In genomic region chr11:89055931-89056690, GRCm38 (mm10) we compare ENCODE assay signal across 21 mouse cellular contexts. TPM values are rescaled to one million over a fixed set of nuclear protein-coding genes. Genes with fewer than 3 reads are reported as not detected.
DNase-seq lines count a peak whose midpoint lies in the region; ATAC-seq and TF ChIP-seq lines count a peak whose summit lies in the region.
"Had no signal": no experiment of that assay in that cellular context is flagged by ENCODE, and none has a peak within 500 bp of the region (broad histone marks: within the 10 kb centered on the region; RNA-seq: fewer than 3 reads in every experiment).

No protein-coding gene starts in this region.

- peak; percentile 24 for TF ChIP-seq CTCF in heart, adult 2 months (IDR thresholded peaks at IDR 0.05)
- no peak for TF ChIP-seq CTCF in stomach, postnatal 0 days (IDR thresholded peaks at IDR 0.05; ENCODE audit: low read depth)

- ATAC-seq in midbrain, embryonic 11.5 days (ENCODE audit: low FRiP score), result no peak
- no peak for ATAC-seq in midbrain, embryonic 15.5 days (replicated peaks)
- no peak for ATAC-seq in heart, embryonic 13.5 days (ENCODE audit: extremely low read depth, insufficient number of reproducible peaks, low FRiP score, low TSS enrichment)
- ATAC-seq in stomach, postnatal 0 days (ENCODE audit: low FRiP score, low TSS enrichment), result no peak
- ATAC-seq: forebrain, embryonic 14.5 days had no signal

- 28% methylated on average over 13 of the region's 13 CpGs for WGBS in heart, adult 2 months
- WGBS in midbrain, embryonic 11.5 days, result 83% methylated on average over 13 of the region's 13 CpGs
- WGBS in midbrain, embryonic 15.5 days, result 70% methylated on average over 13 of the region's 13 CpGs
- 43% methylated on average over 13 of the region's 13 CpGs for WGBS in heart, embryonic 13.5 days
- 54% methylated on average over 13 of the region's 13 CpGs for WGBS in stomach, postnatal 0 days

- no peak for TF ChIP-seq POLR2A in heart, adult 2 months (IDR thresholded peaks at IDR 0.05; ENCODE audit: insufficient read depth, low read depth, low read length)

- intact Hi-C loops in heart, adult 2 months (cut with DNase I), result loop anchor here (10.0 kb wide), 1 partner anchor 191 kb away; the partner anchor contains the start of gene Akap1

- H3K4me3 ChIP-seq in heart, adult 2 months, result peak overlapping the region; percentile 15; the same call in 1 of the 2 replicates
- H3K4me3 ChIP-seq in midbrain, embryonic 11.5 days (ENCODE audit: low read depth, low read length), result no peak overlapping the region
- H3K4me3 ChIP-seq in midbrain, embryonic 15.5 days, result no peak overlapping the region
- peak overlapping the region; percentile 24 for H3K4me3 ChIP-seq in heart, embryonic 13.5 days
- H3K4me3 ChIP-seq in stomach, postnatal 0 days (ENCODE audit: low read depth, low read length), result no peak overlapping the region
- H3K4me3 ChIP-seq: hindbrain, embryonic 13.5 days; stomach, embryonic 15.5 days had no signal

- peaks cover 22% of the 10 kb centered on the region for H3K36me3 ChIP-seq in heart, adult 2 months (ENCODE audit: control insufficient read depth, insufficient read depth, low read length)
- H3K36me3 ChIP-seq in midbrain, embryonic 11.5 days (ENCODE audit: control insufficient read depth, insufficient read depth, low read length), result no peaks in the 10 kb centered on the region
- peaks cover 7% of the 10 kb centered on the region for H3K36me3 ChIP-seq in midbrain, embryonic 15.5 days (replicated peaks)
- peaks cover 40% of the 10 kb centered on the region for H3K36me3 ChIP-seq in heart, embryonic 13.5 days
- no peaks in the 10 kb centered on the region; the same call in 1 of the 2 replicates for H3K36me3 ChIP-seq in stomach, postnatal 0 days (ENCODE audit: control insufficient read depth, insufficient read depth, low read length)
- H3K36me3 ChIP-seq: stomach, embryonic 15.5 days had no signal

- no peak for TF ChIP-seq EP300 in heart, adult 2 months (IDR thresholded peaks at IDR 0.05; ENCODE audit: insufficient read depth, low read depth, low read length)
- TF ChIP-seq EP300 in stomach, postnatal 0 days (optimal IDR thresholded peaks at IDR 0.05), result no peak

- H3K27me3 ChIP-seq in heart, adult 2 months (ENCODE audit: control insufficient read depth, insufficient read depth, low read length), result no peaks in the 10 kb centered on the region
- no peaks in the 10 kb centered on the region for H3K27me3 ChIP-seq in midbrain, embryonic 11.5 days (ENCODE audit: control insufficient read depth, insufficient read depth, low read length)
- H3K27me3 ChIP-seq in midbrain, embryonic 15.5 days (replicated peaks), result no peaks in the 10 kb centered on the region
- no peaks in the 10 kb centered on the region for H3K27me3 ChIP-seq in heart, embryonic 13.5 days (replicated peaks)
- no peaks in the 10 kb centered on the region for H3K27me3 ChIP-seq in stomach, postnatal 0 days (ENCODE audit: control insufficient read depth, insufficient read depth, low read length)
- H3K27me3 ChIP-seq: hindbrain, embryonic 13.5 days; stomach, embryonic 15.5 days had no signal

- H3K27ac ChIP-seq in heart, adult 2 months, result peak overlapping the region; percentile 82
- no peak overlapping the region for H3K27ac ChIP-seq in midbrain, embryonic 11.5 days (ENCODE audit: low read depth, low read length)
- H3K27ac ChIP-seq in midbrain, embryonic 15.5 days, result no peak overlapping the region
- peak overlapping the region; percentile 86 for H3K27ac ChIP-seq in heart, embryonic 13.5 days (replicated peaks)
- H3K27ac ChIP-seq in stomach, postnatal 0 days (replicated peaks), result 0 out of 2 replicates have a peak overlapping the region, but pooled peaks have one; percentile 6
- H3K27ac ChIP-seq: hindbrain, embryonic 13.5 days; stomach, embryonic 15.5 days had no signal

- no peak overlapping the region for H3K9ac ChIP-seq in heart, adult 2 months (ENCODE audit: low read depth, low read length)
- H3K9ac ChIP-seq in midbrain, embryonic 11.5 days (ENCODE audit: low read length), result no peak overlapping the region
- no peak overlapping the region for H3K9ac ChIP-seq in midbrain, embryonic 15.5 days
- H3K9ac ChIP-seq in heart, embryonic 13.5 days, result no peak overlapping the region; the same call in 1 of the 2 replicates
- H3K9ac ChIP-seq in stomach, postnatal 0 days (ENCODE audit: low read length), result no peak overlapping the region
- H3K9ac ChIP-seq: hindbrain, embryonic 13.5 days; stomach, embryonic 15.5 days had no signal

- no peak for DNase-seq in heart, adult 2 months
- DNase-seq in heart, postnatal 4 days, result no peak
- peak; percentile 62 for DNase-seq in midbrain, embryonic 11.5 days (ENCODE audit: low spot score, missing footprints)
- no peak for DNase-seq in stomach, postnatal 0 days (ENCODE audit: low spot score)
- no peak for DNase-seq in frontal cortex, postnatal 10 days (ENCODE audit: low spot score in 2 of 2)
- DNase-seq in urinary bladder, postnatal 10 days (ENCODE audit: low spot score), result no peak
- DNase-seq: kidney, adult 11 months; kidney, postnatal 10 days; layer of hippocampus, postnatal 36 days; left cerebral cortex, postnatal 4 days; lung, adult 2 months; midbrain, embryonic 14.5 days; spleen, adult 18-20 months had no signal

- H3K79me2 ChIP-seq in heart, adult 2 months (replicated peaks; ENCODE audit: control insufficient read depth, insufficient read depth, low read length), result 0 out of 2 replicates have a peak, but pooled peaks cover 2% of the 10 kb centered on the region

- H3K4me1 ChIP-seq in heart, adult 2 months (ENCODE audit: control insufficient read depth, insufficient read depth, low read length), result peaks cover 11% of the 10 kb centered on the region
- H3K4me1 ChIP-seq in midbrain, embryonic 11.5 days (ENCODE audit: control insufficient read depth, insufficient read depth, low read length), result peaks cover 18% of the 10 kb centered on the region
- H3K4me1 ChIP-seq in midbrain, embryonic 15.5 days, result peaks cover 34% of the 10 kb centered on the region
- peaks cover 45% of the 10 kb centered on the region for H3K4me1 ChIP-seq in heart, embryonic 13.5 days
- peaks cover 5% of the 10 kb centered on the region; the same call in 1 of the 2 replicates for H3K4me1 ChIP-seq in stomach, postnatal 0 days (replicated peaks; ENCODE audit: control insufficient read depth, insufficient read depth)

- no peaks in the 10 kb centered on the region for H3K9me3 ChIP-seq in midbrain, embryonic 11.5 days (ENCODE audit: control insufficient read depth, low read length)
- H3K9me3 ChIP-seq in midbrain, embryonic 15.5 days, result no peaks in the 10 kb centered on the region
- H3K9me3 ChIP-seq in heart, embryonic 13.5 days, result no peaks in the 10 kb centered on the region
- no peaks in the 10 kb centered on the region for H3K9me3 ChIP-seq in stomach, postnatal 0 days (ENCODE audit: control insufficient read depth, low read length)
- H3K9me3 ChIP-seq: hindbrain, embryonic 13.5 days; stomach, embryonic 15.5 days had no signal

- no peak overlapping the region for H3K4me2 ChIP-seq in midbrain, embryonic 11.5 days
- no peak overlapping the region for H3K4me2 ChIP-seq in midbrain, embryonic 15.5 days
- peak overlapping the region; percentile 51 for H3K4me2 ChIP-seq in heart, embryonic 13.5 days
- no peak overlapping the region for H3K4me2 ChIP-seq in stomach, postnatal 0 days (replicated peaks; ENCODE audit: low read depth)
- H3K4me2 ChIP-seq: hindbrain, embryonic 13.5 days; liver, embryonic 11.5 days; stomach, embryonic 15.5 days had no signal

RNA-seq across cellular contexts. Expression of gene Dgke, which starts 10.5 kb away (rescaled TPM):
- total RNA-seq in heart, adult 2 months (2021), result 10 to 100 TPM in 1 of 2 experiments, 1 to 10 TPM in 1; 9.3 to 12.4 TPM
- 5.6 and 8.2 TPM in 2 replicates for polyA plus RNA-seq in heart, adult 2 months (2012; rRNA removed)
- total RNA-seq in heart, postnatal 4 days (2021), result 10 to 100 TPM; 12.4 to 13.6 TPM
- polyA plus RNA-seq in midbrain, embryonic 11.5 days (2014; fragmentation: Nextera tagmentation; extraction: Ambion mirVana), result 4.1 and 4.6 TPM in 2 replicates
- polyA plus RNA-seq in midbrain, embryonic 15.5 days (2015; fragmentation: Nextera tagmentation; extraction: Ambion mirVana), result 18.9 and 19.7 TPM in 2 replicates
- 4.8 and 5.5 TPM in 2 replicates for polyA plus RNA-seq in heart, embryonic 13.5 days (2015; fragmentation: Nextera tagmentation; extraction: Ambion mirVana)
- 1.9 and 2.2 TPM in 2 replicates for polyA plus RNA-seq in stomach, postnatal 0 days (2015; fragmentation: Nextera tagmentation; extraction: Ambion mirVana)

RNA-seq across cellular contexts. Expression of gene Gm525, which starts 17.5 kb away (rescaled TPM):
- not detected for total RNA-seq in heart, adult 2 months (2021)
- polyA plus RNA-seq in heart, adult 2 months (2012; rRNA removed), result 0.27 TPM in 1 of 2 replicates, not detected in the other
- total RNA-seq in heart, postnatal 4 days (2021), result not detected
- polyA plus RNA-seq in midbrain, embryonic 11.5 days (2014; fragmentation: Nextera tagmentation; extraction: Ambion mirVana), result not detected in 2 replicates
- polyA plus RNA-seq in midbrain, embryonic 15.5 days (2015; fragmentation: Nextera tagmentation; extraction: Ambion mirVana), result not detected in 2 replicates
- not detected in 2 replicates for polyA plus RNA-seq in heart, embryonic 13.5 days (2015; fragmentation: Nextera tagmentation; extraction: Ambion mirVana)
- polyA plus RNA-seq in stomach, postnatal 0 days (2015; fragmentation: Nextera tagmentation; extraction: Ambion mirVana), result 0.68 and 1.7 TPM in 2 replicates
- total RNA-seq: layer of hippocampus, postnatal 36 days; left cerebral cortex, postnatal 4 days; megakaryocyte progenitor cell, adult 5-6 weeks had no signal
- polyA plus RNA-seq: C2C12; forebrain, embryonic 14.5 days; hindbrain, embryonic 13.5 days; liver, embryonic 11.5 days; midbrain, embryonic 14.5 days had no signal

RNA-seq across cellular contexts. Expression of gene Trim25, which starts 56.9 kb away (rescaled TPM):
- total RNA-seq in heart, adult 2 months (2021), result 10 to 100 TPM; 17.7 to 24.3 TPM
- polyA plus RNA-seq in heart, adult 2 months (2012; rRNA removed), result 13.6 and 14.1 TPM in 2 replicates
- 10 to 100 TPM; 31.3 to 32.8 TPM for total RNA-seq in heart, postnatal 4 days (2021)
- polyA plus RNA-seq in midbrain, embryonic 11.5 days (2014; fragmentation: Nextera tagmentation; extraction: Ambion mirVana), result 2.9 TPM in 2 replicates
- 4.7 and 5.4 TPM in 2 replicates for polyA plus RNA-seq in midbrain, embryonic 15.5 days (2015; fragmentation: Nextera tagmentation; extraction: Ambion mirVana)
- polyA plus RNA-seq in heart, embryonic 13.5 days (2015; fragmentation: Nextera tagmentation; extraction: Ambion mirVana), result 14.1 and 14.8 TPM in 2 replicates
- 28.3 and 29.5 TPM in 2 replicates for polyA plus RNA-seq in stomach, postnatal 0 days (2015; fragmentation: Nextera tagmentation; extraction: Ambion mirVana)

Comparison
In these comparisons a context has a peak if more than half of its experiments do, and no peak if none do; other contexts are left out.
1. H3K27ac ChIP-seq: peak in heart, adult 2 months (single experiment), heart, embryonic 13.5 days (single experiment) and stomach, postnatal 0 days (single experiment); none in midbrain, embryonic 11.5 days (single experiment) and midbrain, embryonic 15.5 days (single experiment).
2. H3K4me3 ChIP-seq: peak in heart, adult 2 months (single experiment) and heart, embryonic 13.5 days (single experiment); none in midbrain, embryonic 11.5 days (single experiment), midbrain, embryonic 15.5 days (single experiment) and stomach, postnatal 0 days (single experiment).